Mouse (Mus musculus): ENCODE data around the gene Tnrc6c. TPM values are rescaled to one million over a fixed set of nuclear protein-coding genes. Genes with fewer than 3 reads are reported as not detected.

Gene Tnrc6c
- polyA plus RNA-seq, 1 experiment from 2014 or later: 18.9 TPM

DNA sequence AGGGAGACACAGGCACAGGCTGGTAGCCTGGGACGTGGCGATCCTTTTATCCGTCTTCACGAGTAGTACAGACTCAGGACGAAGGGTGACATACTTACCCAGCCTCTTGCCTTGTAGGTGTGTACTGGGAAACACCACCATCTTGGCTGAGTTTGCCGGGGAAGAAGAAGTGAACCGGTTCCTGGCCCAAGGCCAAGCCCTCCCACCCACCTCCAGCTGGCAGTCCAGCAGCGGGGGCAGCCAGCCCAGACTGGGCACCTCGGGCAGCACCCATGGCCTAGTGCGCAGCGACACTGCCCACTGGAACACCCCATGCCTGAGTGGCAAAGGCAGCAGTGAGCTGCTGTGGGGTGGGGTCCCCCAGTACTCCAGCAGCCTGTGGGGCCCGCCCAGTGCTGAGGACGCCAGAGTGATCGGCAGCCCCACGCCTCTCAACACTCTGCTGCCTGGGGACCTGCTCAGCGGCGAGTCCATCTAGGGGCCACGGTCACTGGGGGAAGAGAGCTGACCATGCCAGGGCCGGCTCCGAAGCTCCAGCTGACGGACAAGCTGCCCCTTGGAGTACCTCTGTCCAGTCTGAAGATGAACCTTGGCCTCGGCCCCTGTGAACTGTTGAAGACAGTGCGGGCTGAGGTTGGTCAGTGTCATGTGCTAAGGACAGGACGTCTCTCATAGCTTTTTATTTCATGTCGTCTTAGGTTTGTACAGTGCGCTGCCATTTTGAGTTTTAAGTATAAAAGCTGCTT, 106.5 kb downstream of the Tnrc6c start:
- Histone ChIP-seq H3K4me2 (ENCODE audit: low read length) (no peak overlapping the region), H3K9me3 (ENCODE audit: control insufficient read depth, low read length) (no peaks in the 10 kb centered on the region), H3K9ac (ENCODE audit: low read depth, low read length) (no peak overlapping the region), H3K36me3 (ENCODE audit: control insufficient read depth, insufficient read depth, low read length) (peaks cover 68% of the 10 kb centered on the region), H3K27ac (ENCODE audit: low read depth, low read length) (no peak overlapping the region), H3K4me1 (ENCODE audit: control insufficient read depth, insufficient read depth, low read depth, low read length) (no peaks in the 10 kb centered on the region), H3K4me3 (ENCODE audit: low read length) (no peak overlapping the region), H3K27me3 (replicated peaks; ENCODE audit: control insufficient read depth, insufficient read depth, low read length) (no peaks in the 10 kb centered on the region)
- 0 out of 2 replicates have a peak, but pooled peaks have one; percentile 30 for ATAC-seq
- WGBS: 86% methylated on average over 26 of the region's 26 CpGs

DNA sequence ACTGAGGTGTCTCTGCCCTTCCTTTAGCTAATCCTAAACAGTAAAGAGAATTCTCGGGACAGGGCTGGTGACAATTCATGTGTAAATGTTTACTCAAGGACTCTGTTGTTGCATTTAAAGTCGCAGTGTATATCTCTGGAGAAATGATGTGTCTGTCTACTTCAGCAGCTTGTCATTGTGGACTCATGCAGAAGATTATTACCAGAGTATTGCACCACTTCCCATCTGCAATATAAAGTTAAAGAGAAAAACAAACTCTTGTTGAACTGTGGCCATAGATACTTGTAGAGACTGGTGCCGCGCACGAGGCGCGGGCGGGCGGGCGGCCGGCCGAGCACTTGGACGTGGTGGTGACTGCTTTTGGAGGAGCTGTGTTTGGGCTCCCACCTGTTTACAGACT, 107.7 kb downstream of the Tnrc6c start:
- H3K9ac ChIP-seq (ENCODE audit: low read depth, low read length): no peak overlapping the region
- H3K27me3 ChIP-seq (replicated peaks; ENCODE audit: control insufficient read depth, insufficient read depth, low read length): no peaks in the 10 kb centered on the region
- 91% methylated on average over 13 of the region's 13 CpGs for WGBS
- H3K4me2 ChIP-seq (ENCODE audit: low read length): no peak overlapping the region
- H3K9me3 ChIP-seq (ENCODE audit: control insufficient read depth, low read length): no peaks in the 10 kb centered on the region
- H3K27ac ChIP-seq (ENCODE audit: low read depth, low read length): no peak overlapping the region
- H3K4me3 ChIP-seq (ENCODE audit: low read length): no peak overlapping the region
- no peak for ATAC-seq
- no peaks in the 10 kb centered on the region for H3K4me1 ChIP-seq (ENCODE audit: control insufficient read depth, insufficient read depth, low read depth, low read length)
- H3K36me3 ChIP-seq (ENCODE audit: control insufficient read depth, insufficient read depth, low read length): peaks cover 55% of the 10 kb centered on the region

DNA sequence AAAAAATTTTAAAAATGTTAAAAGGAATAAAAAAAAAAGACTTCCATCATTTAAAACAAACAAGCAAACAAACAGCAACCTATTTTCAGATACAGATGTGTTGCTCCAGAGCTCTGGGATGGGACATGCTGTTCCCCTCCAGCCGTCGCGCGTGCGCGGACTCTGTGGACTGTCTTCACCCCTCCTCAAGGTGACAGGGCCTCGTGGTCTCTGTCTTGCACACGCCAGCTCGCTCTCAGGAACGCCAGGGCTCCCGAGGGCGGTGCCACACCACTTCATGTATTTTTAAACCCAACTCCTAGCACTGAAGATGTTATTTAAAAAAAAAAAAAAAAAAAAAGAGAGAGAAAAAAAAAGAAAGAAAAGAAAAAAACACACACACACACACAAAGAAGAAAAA, 108.2 kb downstream of the Tnrc6c start:
- no peak overlapping the region for H3K4me2 ChIP-seq (ENCODE audit: low read length)
- ATAC-seq: no peak
- H3K4me3 ChIP-seq (ENCODE audit: low read length): no peak overlapping the region
- H3K27me3 ChIP-seq (replicated peaks; ENCODE audit: control insufficient read depth, insufficient read depth, low read length): no peaks in the 10 kb centered on the region
- 91% methylated on average over 12 of the region's 12 CpGs for WGBS
- no peak overlapping the region for H3K27ac ChIP-seq (ENCODE audit: low read depth, low read length)
- no peaks in the 10 kb centered on the region for H3K9me3 ChIP-seq (ENCODE audit: control insufficient read depth, low read length)
- H3K4me1 ChIP-seq (ENCODE audit: control insufficient read depth, insufficient read depth, low read depth, low read length): no peaks in the 10 kb centered on the region
- peaks cover 52% of the 10 kb centered on the region for H3K36me3 ChIP-seq (ENCODE audit: control insufficient read depth, insufficient read depth, low read length)
- no peak overlapping the region for H3K9ac ChIP-seq (ENCODE audit: low read depth, low read length)

DNA sequence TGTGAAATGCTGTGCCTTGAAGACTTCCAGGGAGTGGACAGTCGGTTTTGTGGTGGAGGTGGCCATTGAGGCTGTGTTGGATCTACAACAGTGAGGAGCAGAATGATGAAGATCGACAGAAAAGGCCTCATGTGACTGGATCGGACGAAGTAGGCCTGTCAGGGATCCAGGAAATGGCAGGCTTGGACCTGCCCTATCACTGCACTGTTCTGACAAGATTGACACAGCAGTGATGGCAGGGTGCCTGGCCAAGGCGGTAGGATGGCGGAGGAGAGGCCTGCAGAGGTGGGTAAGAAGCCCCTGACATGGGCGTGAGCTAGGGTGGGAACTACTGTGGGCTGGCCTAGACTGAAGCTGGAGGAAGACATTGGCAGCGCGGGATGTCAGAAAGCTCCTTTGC, 110.2 kb downstream of the Tnrc6c start:
- H3K36me3 ChIP-seq (ENCODE audit: control insufficient read depth, insufficient read depth, low read length): peaks cover 36% of the 10 kb centered on the region
- no peak overlapping the region for H3K27ac ChIP-seq (ENCODE audit: low read depth, low read length)
- no peaks in the 10 kb centered on the region for H3K27me3 ChIP-seq (replicated peaks; ENCODE audit: control insufficient read depth, insufficient read depth, low read length)
- no peak for ATAC-seq
- H3K4me3 ChIP-seq (ENCODE audit: low read length): no peak overlapping the region
- WGBS: 91% methylated on average over 9 of the region's 9 CpGs
- no peaks in the 10 kb centered on the region for H3K4me1 ChIP-seq (ENCODE audit: control insufficient read depth, insufficient read depth, low read depth, low read length)
- H3K9ac ChIP-seq (ENCODE audit: low read depth, low read length): no peak overlapping the region
- H3K4me2 ChIP-seq (ENCODE audit: low read length): no peak overlapping the region
- H3K9me3 ChIP-seq (ENCODE audit: control insufficient read depth, low read length): no peaks in the 10 kb centered on the region

DNA sequence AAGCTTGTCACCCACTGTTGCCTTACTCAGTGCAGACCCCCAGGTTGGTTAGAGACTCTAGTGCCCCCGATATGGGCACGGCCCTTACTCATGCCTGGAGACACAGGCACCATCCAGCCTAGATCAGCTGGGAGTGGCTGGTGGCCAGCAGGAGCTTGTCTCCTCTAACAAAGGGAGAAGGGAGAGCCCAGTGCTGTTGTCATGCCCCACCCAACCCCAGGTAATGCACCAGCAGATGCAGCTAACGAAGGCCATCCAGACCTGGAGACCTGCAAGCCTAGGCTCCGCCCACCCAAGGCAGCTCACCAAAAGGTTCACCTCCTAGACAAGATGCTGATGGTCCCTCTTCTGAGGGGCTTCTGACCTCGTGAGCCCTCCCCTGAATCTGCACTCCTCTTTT, 111.3 kb downstream of the Tnrc6c start:
- Histone ChIP-seq H3K4me2 (ENCODE audit: low read length) (no peak overlapping the region), H3K9ac (ENCODE audit: low read depth, low read length) (no peak overlapping the region), H3K4me1 (ENCODE audit: control insufficient read depth, insufficient read depth, low read depth, low read length) (peaks cover 5% of the 10 kb centered on the region; the same call in 1 of the 2 replicates), H3K27me3 (replicated peaks; ENCODE audit: control insufficient read depth, insufficient read depth, low read length) (no peaks in the 10 kb centered on the region), H3K9me3 (ENCODE audit: control insufficient read depth, low read length) (no peaks in the 10 kb centered on the region), H3K27ac (ENCODE audit: low read depth, low read length) (no peak overlapping the region), H3K36me3 (ENCODE audit: control insufficient read depth, insufficient read depth, low read length) (peaks cover 27% of the 10 kb centered on the region), H3K4me3 (ENCODE audit: low read length) (no peak overlapping the region)
- WGBS: 94% methylated on average over 5 of the region's 5 CpGs
- ATAC-seq: no peak

DNA sequence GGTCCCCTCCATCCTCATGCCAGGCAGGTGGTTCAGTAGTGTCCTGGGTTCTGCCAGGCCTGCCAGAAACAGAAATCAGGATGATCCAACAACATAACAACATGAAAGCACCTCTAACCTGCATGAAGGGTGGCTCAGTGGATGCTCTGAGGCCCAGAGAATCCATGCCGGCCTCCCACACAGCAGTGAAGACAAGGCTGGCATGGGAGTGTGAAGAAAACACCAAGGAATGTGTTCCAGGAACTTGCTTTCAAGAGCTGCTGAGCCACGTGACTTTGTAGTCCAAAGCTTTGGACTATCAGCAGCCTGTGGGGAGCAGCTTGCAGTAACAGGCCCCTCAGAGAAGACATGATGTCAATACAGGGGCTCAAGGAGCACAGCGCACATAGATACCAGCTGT, 112.2 kb downstream of the Tnrc6c start:
- Histone ChIP-seq H3K4me3 (ENCODE audit: low read length) (no peak overlapping the region), H3K36me3 (ENCODE audit: control insufficient read depth, insufficient read depth, low read length) (peaks cover 19% of the 10 kb centered on the region), H3K9ac (ENCODE audit: low read depth, low read length) (no peak overlapping the region), H3K4me2 (ENCODE audit: low read length) (no peak overlapping the region), H3K4me1 (ENCODE audit: control insufficient read depth, insufficient read depth, low read depth, low read length) (peaks cover 7% of the 10 kb centered on the region; the same call in 1 of the 2 replicates), H3K9me3 (ENCODE audit: control insufficient read depth, low read length) (no peaks in the 10 kb centered on the region), H3K27ac (ENCODE audit: low read depth, low read length) (no peak overlapping the region), H3K27me3 (replicated peaks; ENCODE audit: control insufficient read depth, insufficient read depth, low read length) (no peaks in the 10 kb centered on the region)
- no peak for ATAC-seq
- 85% methylated on average over 3 of the region's 3 CpGs for WGBS

DNA sequence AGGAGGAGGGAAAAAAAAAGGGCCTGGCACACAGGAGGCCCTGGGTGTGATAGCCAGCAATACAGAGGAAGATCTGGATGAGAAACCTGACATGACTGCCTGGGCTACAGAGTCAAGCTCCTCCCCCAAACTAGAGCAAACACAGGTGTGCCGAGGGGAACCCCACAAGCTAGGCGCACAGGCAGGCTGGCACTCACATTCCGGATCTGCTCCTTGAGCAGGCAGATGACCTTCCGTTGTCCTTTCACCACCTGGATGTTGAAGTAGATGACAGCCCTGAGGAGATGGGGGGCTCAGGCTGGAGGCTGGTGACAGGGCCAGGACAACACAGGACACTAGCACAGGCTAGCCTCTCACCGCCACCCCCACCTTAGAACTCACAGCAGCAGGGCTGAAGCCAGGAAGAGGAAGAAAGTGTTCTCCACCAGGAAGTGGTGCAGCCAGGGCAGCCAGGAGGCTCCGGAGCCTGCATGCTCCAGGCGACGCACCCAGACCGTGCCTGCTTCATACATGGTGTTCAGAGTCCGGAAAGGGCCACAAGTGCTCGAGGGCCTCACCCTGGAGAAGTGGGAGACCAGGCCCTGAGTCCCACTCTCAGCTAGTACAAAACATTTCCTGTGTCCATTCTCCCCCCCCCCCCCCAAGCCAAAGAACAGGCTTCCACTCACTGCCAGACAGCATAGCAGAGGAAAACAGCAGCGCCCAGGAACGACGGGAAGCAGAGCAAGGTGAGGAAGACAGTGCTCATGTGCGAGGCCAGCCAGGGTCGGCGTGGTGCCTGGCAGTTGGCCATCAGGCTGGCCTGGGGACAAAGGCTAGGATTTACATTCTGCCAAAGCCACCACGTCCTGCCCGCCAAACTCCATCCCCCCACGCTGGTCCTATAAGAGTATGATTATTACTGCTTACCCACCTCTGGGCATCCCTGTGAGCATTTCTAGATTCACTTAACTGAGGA, 114.9 kb downstream of the Tnrc6c start:
- no peak overlapping the region for H3K9ac ChIP-seq (ENCODE audit: low read depth, low read length)
- no peak overlapping the region for H3K4me2 ChIP-seq (ENCODE audit: low read length)
- ATAC-seq: 0 out of 2 replicates have a peak, but pooled peaks have one; percentile 37
- no peak overlapping the region for H3K4me3 ChIP-seq (ENCODE audit: low read length)
- no peaks in the 10 kb centered on the region for H3K9me3 ChIP-seq (ENCODE audit: control insufficient read depth, low read length)
- H3K27ac ChIP-seq (ENCODE audit: low read depth, low read length): no peak overlapping the region
- peaks cover 7% of the 10 kb centered on the region; the same call in 1 of the 2 replicates for H3K4me1 ChIP-seq (ENCODE audit: control insufficient read depth, insufficient read depth, low read depth, low read length)
- peaks cover 10% of the 10 kb centered on the region for H3K36me3 ChIP-seq (ENCODE audit: control insufficient read depth, insufficient read depth, low read length)
- 73% methylated on average over 20 of the region's 20 CpGs for WGBS
- no peaks in the 10 kb centered on the region for H3K27me3 ChIP-seq (replicated peaks; ENCODE audit: control insufficient read depth, insufficient read depth, low read length)

DNA sequence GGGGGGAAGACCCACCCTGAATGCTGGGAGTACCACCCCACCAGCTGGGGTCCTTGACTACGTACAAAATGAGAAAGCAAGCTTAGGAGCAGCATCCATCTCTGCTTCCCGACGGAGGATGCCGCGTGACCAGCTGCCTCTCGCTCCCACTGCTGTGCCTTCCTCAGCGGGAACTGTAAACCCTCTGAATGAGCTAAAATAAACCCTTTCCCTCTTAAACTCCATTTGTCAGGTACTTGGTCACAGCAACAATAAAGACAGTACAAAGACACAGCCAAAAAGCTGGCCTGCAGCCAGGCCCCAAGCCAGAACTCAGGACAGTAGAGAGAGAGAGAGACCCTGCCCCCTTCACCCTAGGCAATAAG, 115.6 kb downstream of the Tnrc6c start:
- Histone ChIP-seq H3K4me3 (ENCODE audit: low read length) (no peak overlapping the region), H3K27me3 (replicated peaks; ENCODE audit: control insufficient read depth, insufficient read depth, low read length) (no peaks in the 10 kb centered on the region), H3K4me1 (ENCODE audit: control insufficient read depth, insufficient read depth, low read depth, low read length) (peaks cover 7% of the 10 kb centered on the region; the same call in 1 of the 2 replicates), H3K36me3 (ENCODE audit: control insufficient read depth, insufficient read depth, low read length) (peaks cover 3% of the 10 kb centered on the region), H3K9ac (ENCODE audit: low read depth, low read length) (no peak overlapping the region), H3K9me3 (ENCODE audit: control insufficient read depth, low read length) (no peaks in the 10 kb centered on the region), H3K27ac (ENCODE audit: low read depth, low read length) (no peak overlapping the region), H3K4me2 (ENCODE audit: low read length) (no peak overlapping the region)
- WGBS: 56% methylated on average over 7 of the region's 7 CpGs
- ATAC-seq: 0 out of 2 replicates have a peak, but pooled peaks have one; percentile 17

DNA sequence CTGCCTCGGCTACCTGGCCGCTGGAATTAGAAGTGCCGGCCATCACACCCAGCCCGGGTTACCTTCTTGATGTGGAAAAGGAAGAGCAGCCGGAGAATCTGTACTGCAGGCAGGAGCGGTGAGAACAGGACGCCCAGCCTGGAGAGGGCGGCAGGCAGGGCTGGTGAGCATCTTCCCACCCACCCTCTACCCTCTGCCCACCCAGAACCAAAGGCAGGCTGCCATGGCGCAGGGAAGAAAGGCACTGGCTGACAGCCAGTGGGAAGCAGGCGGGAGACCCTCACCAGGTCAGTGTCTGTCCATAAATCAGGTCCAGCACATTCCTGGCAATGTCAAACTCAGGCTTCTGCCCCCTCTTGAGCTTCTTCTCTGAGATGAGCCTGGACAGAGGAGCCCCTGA, 116.3 kb downstream of the Tnrc6c start:
- 67% methylated on average over 10 of the region's 10 CpGs for WGBS
- Histone ChIP-seq H3K27ac (ENCODE audit: low read depth, low read length) (no peak overlapping the region; the same call in 1 of the 2 replicates), H3K4me1 (ENCODE audit: control insufficient read depth, insufficient read depth, low read depth, low read length) (peaks cover 7% of the 10 kb centered on the region; the same call in 1 of the 2 replicates), H3K36me3 (ENCODE audit: control insufficient read depth, insufficient read depth, low read length) (no peaks in the 10 kb centered on the region; the same call in 1 of the 2 replicates), H3K9me3 (ENCODE audit: control insufficient read depth, low read length) (no peaks in the 10 kb centered on the region), H3K27me3 (replicated peaks; ENCODE audit: control insufficient read depth, insufficient read depth, low read length) (no peaks in the 10 kb centered on the region), H3K4me2 (ENCODE audit: low read length) (no peak overlapping the region), H3K4me3 (ENCODE audit: low read length) (no peak overlapping the region), H3K9ac (ENCODE audit: low read depth, low read length) (no peak overlapping the region)
- ATAC-seq: 0 out of 2 replicates have a peak, but pooled peaks have one; percentile 44
